Mouse (Mus musculus) erythroblast, embryonic 14.5 days (primary cell): ENCODE results near the gene Cacna1a.

Experiments
- GATA1 ChIP-seq: IDR thresholded peaks from 2 replicates; pipeline ENCODE4 v1.6.1; 2012; ENCODE audit warnings: low read length, inconsistent platforms, mixed read lengths
- TAL1 ChIP-seq: IDR thresholded peaks from 3 replicates; pipeline ENCODE4 v1.6.1; 2012; ENCODE audit warnings: low read length, inconsistent platforms, mixed read lengths

- TF ChIP-seq GATA1 (no peak), TAL1 (no peak)
Observed at GRCm38 (mm10) chr8:84424426-84424825, 36.2 kb downstream of the Cacna1a start.
